Mouse (Mus musculus) megakaryocyte, adult 5-6 weeks (primary cell): ENCODE data around the gene Ahsg. TPM values are rescaled to one million over a fixed set of nuclear protein-coding genes. Genes with fewer than 3 reads are reported as not detected.
"Not testable (repeated sequence)": the region's sequence is repeated elsewhere in the genome, so short reads cannot be mapped to it uniquely, and the experiment has no call there.

Source experiments
- ATAC-seq: 2 replicates; pipeline ENCODE4 v1.8.0; 2016; ENCODE audit warnings: mild to moderate bottlenecking, inconsistent platforms; ENCODE audit not compliant: poor library complexity, severe bottlenecking
- total RNA-seq, 2 experiments: library from RNA; stranded (forward) in 1 of 2; stranded (reverse) in 1 of 2; fragments of 153-499, 151-499 nt in 1 of 2; fragments of 221-1000, 200-1000 nt in 1 of 2; gene quantifications; 2 replicates each; pipeline versions ENCODE4 v1.2.3 to v1.2.4; 2015 to 2017

The Ahsg gene
- total RNA-seq, 2 experiments from 2014 or later: not detected

DNA sequence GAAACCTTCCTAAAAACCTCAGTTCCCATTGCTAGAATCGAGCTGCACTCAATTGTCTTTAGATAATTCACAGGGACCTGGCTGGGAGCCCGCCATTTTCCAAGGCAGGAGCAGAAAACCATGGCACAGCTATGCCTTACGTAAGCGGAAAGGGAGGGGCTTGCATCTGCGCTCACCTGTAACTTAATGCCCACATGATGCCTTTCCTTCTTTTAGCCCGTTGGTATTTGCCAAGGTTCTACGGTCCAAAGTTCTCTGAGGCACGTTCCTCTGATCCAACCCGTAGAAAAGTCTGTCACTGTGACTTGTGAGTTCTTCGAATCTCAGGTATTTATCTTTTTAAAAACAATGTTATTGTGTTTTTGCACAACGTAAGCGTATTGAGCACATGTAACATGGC is 46.6 kb downstream of the Ahsg start:
- ATAC-seq: no peak

DNA sequence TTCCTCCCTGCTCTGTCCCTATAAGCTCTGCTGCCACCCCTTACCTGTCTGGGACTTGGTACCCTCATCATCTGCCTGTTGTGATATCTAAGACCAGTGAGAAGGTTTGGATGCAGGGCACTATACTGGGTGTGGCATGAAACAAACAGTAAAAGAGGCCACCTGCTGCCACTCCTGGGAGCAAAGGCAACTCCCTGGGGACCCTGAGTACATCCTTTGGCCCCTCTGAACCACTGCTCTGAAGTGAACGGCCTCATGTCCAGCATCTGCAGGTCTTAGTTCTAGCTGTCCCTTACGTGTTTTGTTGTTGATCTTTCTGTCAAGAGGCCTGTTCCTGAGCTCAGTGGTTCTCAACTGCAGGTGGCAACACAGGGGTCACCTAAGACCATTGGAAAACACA is 47.5 kb downstream of the Ahsg start:
- no peak for ATAC-seq

DNA sequence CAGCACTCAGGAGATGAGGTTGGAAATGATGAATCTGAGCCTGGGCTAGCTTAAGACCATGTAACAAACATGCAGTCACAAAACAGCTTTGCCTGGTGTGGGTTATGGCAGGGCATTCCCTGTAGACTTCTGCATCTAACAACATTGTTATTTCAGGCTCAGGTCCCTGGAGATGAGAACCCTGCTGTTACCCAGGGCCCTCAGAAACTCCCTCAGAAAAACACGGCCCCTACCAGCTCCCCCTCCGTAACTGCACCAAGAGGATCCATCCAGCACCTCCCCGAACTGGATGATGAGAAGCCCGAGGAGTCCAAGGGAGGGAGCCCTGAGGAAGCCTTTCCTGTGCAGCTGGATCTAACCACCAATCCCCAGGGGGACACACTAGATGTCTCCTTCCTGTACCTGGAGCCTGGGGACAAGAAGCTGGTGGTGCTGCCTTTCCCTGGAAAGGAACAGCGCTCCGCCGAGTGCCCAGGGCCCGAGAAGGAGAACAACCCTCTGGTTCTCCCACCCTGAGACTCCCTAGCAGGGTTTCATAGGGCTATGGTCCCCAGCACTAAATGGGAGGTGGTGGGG is 48.1 kb downstream of the Ahsg start:
- no peak for ATAC-seq

DNA sequence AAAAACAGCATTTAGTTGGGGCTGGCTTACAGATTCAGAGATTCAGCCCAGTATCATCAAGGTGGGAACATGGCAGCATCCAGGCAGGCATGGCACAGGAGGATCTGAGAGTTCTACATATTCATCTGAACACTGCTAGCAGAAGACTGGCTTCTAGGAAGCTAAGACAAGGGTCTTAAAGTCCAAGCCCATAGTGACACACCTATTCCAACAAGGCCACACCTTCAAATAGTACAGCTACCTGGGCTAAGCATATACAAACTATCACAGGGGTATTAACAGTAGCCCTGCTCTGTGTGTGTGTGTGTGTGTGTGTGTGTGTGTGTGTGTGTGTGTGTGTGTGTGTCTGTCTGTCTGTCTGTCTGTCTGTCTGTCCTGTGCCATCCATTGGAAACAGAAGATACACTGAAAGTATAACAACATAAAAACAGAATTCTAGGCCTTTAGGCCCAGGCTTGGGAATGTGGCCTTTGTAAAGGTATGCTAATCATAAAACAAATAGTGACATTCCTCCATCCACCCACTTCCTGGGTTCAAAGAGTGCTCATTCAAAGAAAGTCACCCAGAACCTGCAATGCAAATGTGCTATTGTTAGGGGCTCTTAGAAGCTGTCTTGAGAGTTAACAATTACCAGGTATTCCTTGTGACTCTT is 50.9 kb downstream of the Ahsg start:
- ATAC-seq: not testable (repeated sequence)

DNA sequence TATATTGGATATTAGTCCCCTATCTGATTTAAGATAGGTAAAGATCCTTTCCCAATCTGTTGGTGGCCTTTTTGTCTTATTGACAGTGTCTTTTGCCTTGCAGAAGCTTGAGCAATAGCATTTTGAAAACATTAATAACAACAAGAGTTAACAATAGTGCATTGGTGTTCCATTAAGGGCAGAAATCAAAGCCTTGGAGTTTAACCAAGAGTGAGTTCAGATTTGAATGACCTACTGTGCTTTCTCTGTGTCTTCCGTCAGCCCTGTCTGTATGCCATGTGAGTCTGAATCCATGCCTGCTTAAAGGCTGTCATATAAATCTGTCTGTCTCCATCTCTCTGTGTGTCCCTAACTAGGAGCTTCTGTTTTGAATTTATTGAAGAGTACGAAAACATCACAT is 56.3 kb downstream of the Ahsg start:
- ATAC-seq: no peak

Other genes starting within 250 kb of the Ahsg start
- 35.0 and 35.3 TPM in 2 replicates for gene Dgkg, start 234.1 kb upstream of the Ahsg start, total RNA-seq (2015)
- 33.4 and 38.9 TPM in 2 replicates for gene Dgkg, start 234.1 kb upstream of the Ahsg start, total RNA-seq (2017)
- gene Crygs, start 79.7 kb upstream of the Ahsg start, total RNA-seq (2015): not detected in 2 replicates
- gene Crygs, start 79.7 kb upstream of the Ahsg start, total RNA-seq (2017): not detected in 2 replicates
- 14.3 and 24.1 TPM in 2 replicates for gene Tbccd1, start 33.6 kb upstream of the Ahsg start, total RNA-seq (2015)
- gene Tbccd1, start 33.6 kb upstream of the Ahsg start, total RNA-seq (2017): 18.7 and 21.0 TPM in 2 replicates
- gene Dnajb11, start 33.4 kb upstream of the Ahsg start, total RNA-seq (2015): 62.0 and 63.4 TPM in 2 replicates
- 142 and 147 TPM in 2 replicates for gene Dnajb11, start 33.4 kb upstream of the Ahsg start, total RNA-seq (2017)
- gene Fetub, start 27.1 kb downstream of the Ahsg start, total RNA-seq (2015): not detected in 2 replicates
- not detected in 2 replicates for gene Fetub, start 27.1 kb downstream of the Ahsg start, total RNA-seq (2017)
- gene Hrg, start 59.8 kb downstream of the Ahsg start, total RNA-seq (2015): not detected in 2 replicates
- gene Hrg, start 59.8 kb downstream of the Ahsg start, total RNA-seq (2017): not detected in 2 replicates
- 0.80 and 1.7 TPM in 2 replicates for gene Kng2, start 138.2 kb downstream of the Ahsg start, total RNA-seq (2015)
- 0.12 and 0.59 TPM in 2 replicates for gene Kng2, start 138.2 kb downstream of the Ahsg start, total RNA-seq (2017)
- gene Kng1, start 166.6 kb downstream of the Ahsg start, total RNA-seq (2015): 0.46 TPM in 1 of 2 replicates, not detected in the other
- 0.11 and 0.41 TPM in 2 replicates for gene Kng1, start 166.6 kb downstream of the Ahsg start, total RNA-seq (2017)
- gene Eif4a2, start 216.2 kb downstream of the Ahsg start, total RNA-seq (2015): 299 and 324 TPM in 2 replicates
- gene Eif4a2, start 216.2 kb downstream of the Ahsg start, total RNA-seq (2017): 454 and 463 TPM in 2 replicates
- 107 and 122 TPM in 2 replicates for gene Rfc4, start 236.5 kb downstream of the Ahsg start, total RNA-seq (2015)
- 42.3 and 45.5 TPM in 2 replicates for gene Rfc4, start 236.5 kb downstream of the Ahsg start, total RNA-seq (2017)